Mouse (Mus musculus): ENCODE data around the gene Cflar.

GRCm38 (mm10) chr1:58773905-58774304 is 62.6 kb downstream of the Cflar start:
- TF ChIP-seq POLR2A (IDR thresholded peaks at IDR 0.05; ENCODE audit: control insufficient read depth, low read depth, low read length) (no peak), CTCF (IDR thresholded peaks at IDR 0.05; ENCODE audit: control insufficient read depth, insufficient read depth, insufficient replicate concordance, low read depth, low read length) (no peak)
